Mouse (Mus musculus) cerebellum, adult 11-12 months (tissue): ENCODE results near the gene Tgfb1i1.

Experiments
- DNase-seq: peaks from one replicate; pipeline ENCODE4 v3.0.0; 2022

Gene Tgfb1i1

GRCm38 (mm10) chr7:128296514-128296913, 49.9 kb downstream of the Tgfb1i1 start:
- DNase-seq, result no peak

- no peak for DNase-seq
These were observed 50.6 kb downstream of the Tgfb1i1 start for GRCm38 (mm10) chr7:128297291-128297616.

- DNase-seq, result peak; percentile 62
These were observed 51.2 kb downstream of the Tgfb1i1 start, which contains the start of gene BC017158 for GRCm38 (mm10) chr7:128297617-128298480. TSS of gene BC017158 (minus strand) at chr7:128298170.

- no peak for DNase-seq
These were observed 52.1 kb downstream of the Tgfb1i1 start for GRCm38 (mm10) chr7:128298481-128299342.

- DNase-seq, result no peak
These were observed 54.3 kb downstream of the Tgfb1i1 start for GRCm38 (mm10) chr7:128300952-128301351.

GRCm38 (mm10) chr7:128302151-128302550, 55.5 kb downstream of the Tgfb1i1 start:
- no peak for DNase-seq

GRCm38 (mm10) chr7:128304198-128304597, 57.6 kb downstream of the Tgfb1i1 start:
- DNase-seq, result no peak

GRCm38 (mm10) chr7:128304907-128305306, 58.3 kb downstream of the Tgfb1i1 start:
- no peak for DNase-seq
